Mouse (Mus musculus) G1E (cell line): ENCODE data around the gene Ptprs. TPM values are rescaled to one million over a fixed set of nuclear protein-coding genes. Genes with fewer than 3 reads are reported as not detected.

Source experiments
- ATAC-seq: 2 replicates; pipeline ENCODE4 v1.8.0; 2016; ENCODE audit warnings: mild to moderate bottlenecking; ENCODE audit not compliant: insufficient number of reproducible peaks, poor library complexity, low FRiP score, severe bottlenecking; ENCODE audit errors: extremely low read depth
- DNase-seq: peaks from one replicate; pipeline ENCODE4 v3.0.0; 2012; ENCODE audit warnings: low spot score
- H3K27me3 ChIP-seq: 2 replicates; pipeline ENCODE4 v1.6.1; 2012; ENCODE audit warnings: mild to moderate bottlenecking, low read length, inconsistent platforms; ENCODE audit not compliant: insufficient read depth
- H3K36me3 ChIP-seq: replicated peaks from 2 replicates; pipeline ENCODE3; 2012; ENCODE audit warnings: mild to moderate bottlenecking, inconsistent platforms
- H3K4me1 ChIP-seq: 2 replicates; pipeline ENCODE4 v1.6.1; 2012; ENCODE audit warnings: low read depth, low read length, inconsistent platforms, mixed read lengths; ENCODE audit not compliant: insufficient read depth
- H3K4me3 ChIP-seq: 2 replicates; pipeline ENCODE4 v1.5.1; 2012; ENCODE audit warnings: low read depth, mild to moderate bottlenecking, inconsistent platforms, low read length, moderate library complexity, mixed read lengths
- H3K9me3 ChIP-seq: replicated peaks from 2 replicates; pipeline ENCODE4 v1.6.1; 2012; ENCODE audit warnings: inconsistent platforms
- CTCF ChIP-seq: IDR thresholded peaks from 2 replicates; pipeline ENCODE4 v1.5.1; 2012; ENCODE audit warnings: low read depth, low read length, inconsistent platforms, mixed read lengths
- GATA1 ChIP-seq: IDR thresholded peaks from 2 replicates; pipeline ENCODE4 v1.6.1; 2012; ENCODE audit warnings: borderline replicate concordance, low read length, inconsistent platforms, mixed read lengths
- GATA2 ChIP-seq: IDR thresholded peaks from 2 replicates; pipeline ENCODE4 v1.6.1; 2012; ENCODE audit warnings: low read depth, low read length, inconsistent platforms, borderline replicate concordance
- POLR2AphosphoS5 ChIP-seq: IDR thresholded peaks from 2 replicates; pipeline ENCODE4 v1.6.1; 2012; ENCODE audit warnings: low read depth, low read length, inconsistent platforms; ENCODE audit not compliant: insufficient replicate concordance
- TAL1 ChIP-seq: conservative IDR thresholded peaks from 2 replicates; pipeline ENCODE4 v1.6.1; 2012; ENCODE audit warnings: low read depth, low read length, inconsistent platforms, mixed read lengths
- polyA plus RNA-seq: library from polyadenylated mRNA; stranded (reverse); fragments of >175 nt; gene quantifications from 2 replicates; pipeline ENCODE4 v1.2.3, GENCODE M21; 2012
- total RNA-seq, 2 experiments: library from RNA; stranded (forward) in 1 of 2; stranded (reverse) in 1 of 2; fragments of 200-1000 nt in 1 of 2; fragments of >200 nt in 1 of 2; fragmentation: Nextera tagmentation in 1 of 2; gene quantifications; 2 replicates each; pipeline ENCODE4 v1.2.3; 2014 to 2017

Ptprs gene
- total and polyA plus RNA-seq, 3 experiments: 16.7 to 83.6 (median 77.2) TPM

- no peak for TF ChIP-seq GATA1
- no peak for TF ChIP-seq POLR2AphosphoS5
- no peak for TF ChIP-seq CTCF
- no peak for TF ChIP-seq GATA2
- no peak for TF ChIP-seq TAL1
- DNase-seq (no peak), ATAC-seq (no peak)
- no peaks in the 10 kb centered on the region; the same call in 1 of the 2 replicates for H3K4me1 ChIP-seq
- H3K9me3 ChIP-seq: peaks cover 11% of the 10 kb centered on the region
- H3K27me3 ChIP-seq: no peaks in the 10 kb centered on the region; the same call in 1 of the 2 replicates
- peak overlapping the region; percentile 21; the same call in 1 of the 2 replicates for H3K4me3 ChIP-seq
- H3K36me3 ChIP-seq: peaks cover 91% of the 10 kb centered on the region
Observed at GRCm38 (mm10) chr17:56424726-56425583, 51.3 kb downstream of the Ptprs start.

DNA sequence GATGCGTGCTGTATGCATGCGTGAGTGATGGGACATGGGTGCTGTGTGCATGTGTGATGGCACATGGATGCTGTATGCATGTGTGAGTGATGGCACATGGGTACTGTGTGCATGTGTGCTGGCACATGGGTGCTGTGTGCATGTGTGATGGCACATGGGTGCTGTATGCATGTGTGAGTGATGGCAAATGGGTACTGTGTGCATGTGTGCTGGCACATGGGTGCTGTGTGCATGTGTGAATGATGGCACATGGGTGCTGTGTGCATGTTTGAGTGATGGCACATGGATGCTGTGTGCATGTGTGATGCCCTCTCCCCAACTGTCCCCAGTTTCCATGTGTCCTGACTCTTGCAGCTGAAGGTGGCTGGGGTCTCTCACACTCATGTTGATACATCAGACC is 56.3 kb downstream of the Ptprs start:
- no peaks in the 10 kb centered on the region; the same call in 1 of the 2 replicates for H3K4me1 ChIP-seq
- DNase-seq (no peak), ATAC-seq (no peak)
- H3K9me3 ChIP-seq: peaks cover 2% of the 10 kb centered on the region
- H3K4me3 ChIP-seq: peak overlapping the region; percentile 25; the same call in 1 of the 2 replicates
- 0 out of 2 replicates have a peak, but pooled peaks have one; percentile 13 for TF ChIP-seq CTCF
- TF ChIP-seq GATA2: no peak
- H3K27me3 ChIP-seq: no peaks in the 10 kb centered on the region; the same call in 1 of the 2 replicates
- H3K36me3 ChIP-seq: peaks cover 96% of the 10 kb centered on the region

DNA sequence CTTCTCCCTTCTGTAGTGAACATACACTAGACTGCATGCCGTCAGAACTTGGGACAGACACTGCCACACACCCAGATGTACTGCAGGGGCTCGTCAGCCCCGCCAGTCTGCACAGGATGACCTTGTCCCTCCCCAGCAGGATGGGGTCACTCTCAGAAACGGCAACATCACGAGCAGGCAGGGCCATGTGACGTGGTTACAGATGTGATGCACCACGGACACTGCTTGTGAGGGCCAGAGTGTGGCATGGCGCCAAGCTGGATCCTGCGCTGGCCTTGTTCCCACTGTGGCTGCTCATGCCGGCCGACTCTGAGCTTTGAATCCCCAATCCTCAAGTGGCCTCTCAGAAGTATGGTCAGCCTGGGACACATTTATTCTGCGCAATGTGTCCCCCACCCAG is 58.0 kb downstream of the Ptprs start:
- H3K27me3 ChIP-seq: no peaks in the 10 kb centered on the region
- ATAC-seq: no peak
- H3K36me3 ChIP-seq: peaks cover 96% of the 10 kb centered on the region
- no peak for DNase-seq
- peaks cover under 1% of the 10 kb centered on the region; the same call in 1 of the 2 replicates for H3K4me1 ChIP-seq
- no peaks in the 10 kb centered on the region for H3K9me3 ChIP-seq
- TF ChIP-seq POLR2AphosphoS5 (no peak), GATA1 (no peak), GATA2 (no peak), TAL1 (no peak), CTCF (no peak)
- H3K4me3 ChIP-seq: no peak overlapping the region

DNA sequence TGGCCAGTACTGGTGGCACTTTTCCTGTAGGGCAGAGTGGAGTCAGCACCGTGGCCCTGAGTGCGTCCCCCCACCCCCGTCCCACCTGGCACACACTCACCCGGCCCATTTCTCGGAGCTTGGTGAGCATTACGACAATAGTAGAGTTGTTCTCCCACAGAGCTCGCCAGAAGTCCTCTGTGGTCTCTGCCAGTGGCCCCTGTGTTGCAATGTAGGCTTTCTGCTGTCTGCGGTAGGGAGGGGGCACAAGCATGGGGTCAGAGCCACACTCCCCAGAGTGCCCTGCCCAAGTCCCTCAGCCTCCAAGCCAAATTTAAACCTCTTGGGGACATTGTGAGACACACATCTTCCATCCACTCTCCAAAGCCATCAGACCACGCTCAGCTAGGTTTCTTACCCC is 61.5 kb downstream of the Ptprs start:
- ATAC-seq: no peak
- H3K36me3 ChIP-seq: peaks cover 88% of the 10 kb centered on the region

DNA sequence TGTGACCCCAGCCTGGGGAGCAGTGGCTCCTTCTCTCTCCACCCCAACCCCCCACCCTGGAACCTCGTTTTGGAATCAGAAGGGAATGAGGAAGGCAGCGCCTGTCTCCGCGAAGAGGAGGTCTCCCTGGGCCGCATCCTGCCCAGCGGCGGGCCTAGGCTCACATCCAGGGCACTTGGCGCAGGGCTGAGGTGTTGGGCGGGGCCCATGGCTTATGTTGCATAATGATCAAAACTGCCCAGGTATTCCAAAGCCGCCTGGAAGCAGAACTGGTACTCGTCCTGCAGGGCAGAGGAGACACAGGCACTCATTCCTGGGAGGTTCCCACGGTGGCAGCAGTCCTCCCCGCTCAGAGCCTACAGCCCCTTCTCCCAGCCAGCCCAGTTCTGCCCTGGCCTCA is 63.2 kb downstream of the Ptprs start:
- Histone ChIP-seq H3K4me1 (peaks cover 26% of the 10 kb centered on the region), H3K27me3 (no peaks in the 10 kb centered on the region), H3K36me3 (peaks cover 71% of the 10 kb centered on the region), H3K9me3 (no peaks in the 10 kb centered on the region), H3K4me3 (no peak overlapping the region)
- ATAC-seq: no peak
- TF ChIP-seq GATA2: no peak
- TF ChIP-seq TAL1: no peak
- no peak for TF ChIP-seq POLR2AphosphoS5
- TF ChIP-seq GATA1: no peak
- no peak for TF ChIP-seq CTCF
- DNase-seq: no peak

More for the DNA sequence above, 61.5 kb downstream of the Ptprs start:
- TF ChIP-seq TAL1 (no peak), CTCF (no peak), POLR2AphosphoS5 (no peak), GATA1 (no peak), GATA2 (no peak)
- Histone ChIP-seq H3K9me3 (no peaks in the 10 kb centered on the region), H3K4me1 (peaks cover 21% of the 10 kb centered on the region), H3K27me3 (no peaks in the 10 kb centered on the region), H3K4me3 (no peak overlapping the region)
- DNase-seq: no peak

- no peak for DNase-seq
Observed at GRCm38 (mm10) chr17:56411437-56411836, 64.8 kb downstream of the Ptprs start.

GRCm38 (mm10) chr17:56409759-56410158 is 66.5 kb downstream of the Ptprs start:
- Histone ChIP-seq H3K36me3 (peaks cover 42% of the 10 kb centered on the region), H3K9me3 (no peaks in the 10 kb centered on the region), H3K4me1 (peaks cover 26% of the 10 kb centered on the region), H3K27me3 (no peaks in the 10 kb centered on the region; the same call in 1 of the 2 replicates), H3K4me3 (no peak overlapping the region)
- no peak for ATAC-seq
- no peak for TF ChIP-seq GATA2
- TF ChIP-seq TAL1: no peak
- TF ChIP-seq GATA1: no peak
- TF ChIP-seq POLR2AphosphoS5: no peak
- TF ChIP-seq CTCF: no peak
- no peak for DNase-seq

More at GRCm38 (mm10) chr17:56411437-56411836, 64.8 kb downstream of the Ptprs start:
- no peaks in the 10 kb centered on the region; the same call in 1 of the 2 replicates for H3K27me3 ChIP-seq
- H3K4me1 ChIP-seq: peaks cover 26% of the 10 kb centered on the region
- no peak for ATAC-seq
- H3K4me3 ChIP-seq: no peak overlapping the region
- peaks cover 54% of the 10 kb centered on the region for H3K36me3 ChIP-seq
- no peak for TF ChIP-seq POLR2AphosphoS5
- TF ChIP-seq GATA2: no peak
- TF ChIP-seq CTCF: no peak
- TF ChIP-seq GATA1: no peak
- no peak for TF ChIP-seq TAL1
- no peaks in the 10 kb centered on the region for H3K9me3 ChIP-seq
